Mouse (Mus musculus): ENCODE data around the gene Ogg1. TPM values are rescaled to one million over a fixed set of nuclear protein-coding genes. Genes with fewer than 3 reads are reported as not detected.

The Ogg1 gene
- total RNA-seq, 2 experiments from 2014 or later, result 7.0 to 7.2 TPM

DNA sequence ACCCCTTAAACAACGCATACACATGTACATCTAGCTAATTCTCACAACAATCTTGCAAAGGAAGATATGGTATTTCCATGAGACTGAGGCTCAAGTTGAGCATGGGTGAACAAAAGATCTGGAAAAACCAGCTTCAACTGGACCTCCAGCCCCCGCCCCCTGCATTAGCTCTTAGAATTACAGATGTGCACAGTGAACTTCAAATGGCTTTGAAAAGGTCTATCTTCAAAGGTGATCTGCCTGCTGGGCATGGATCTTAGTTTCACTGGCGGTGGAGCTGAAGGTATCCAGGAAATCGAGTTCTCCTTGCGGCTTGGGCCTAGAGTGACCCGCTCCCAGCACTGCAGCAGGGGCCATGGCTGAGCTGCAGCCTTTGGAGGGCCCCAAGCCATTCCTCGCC, 41.4 kb downstream of the Ogg1 start:
- DNase-seq (ENCODE audit: low spot score in 2 of 2), result no peak

DNA sequence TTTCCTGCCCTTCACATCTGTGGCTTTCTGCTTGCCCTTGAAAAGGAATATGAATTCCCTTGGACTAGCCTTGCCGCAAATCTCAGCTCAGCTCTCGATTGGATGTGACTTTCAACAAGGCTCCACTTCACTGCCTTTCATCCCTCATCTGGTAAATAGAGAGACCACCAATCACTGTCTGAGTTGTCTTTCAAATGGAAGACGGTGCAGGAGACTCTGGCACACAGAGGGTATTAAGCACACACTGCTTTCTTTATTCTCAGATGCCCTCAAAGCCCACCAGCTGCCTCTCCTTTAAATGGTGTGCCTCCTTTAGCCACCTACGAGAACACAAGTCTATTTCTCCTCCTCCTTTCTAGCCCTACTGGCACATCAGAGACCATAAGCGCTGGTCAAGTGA, 41.8 kb downstream of the Ogg1 start:
- DNase-seq (ENCODE audit: low spot score in 2 of 2), result no peak

- no peak for DNase-seq (ENCODE audit: low spot score in 2 of 2)
Observed at GRCm38 (mm10) chr6:113370194-113370929, 43.6 kb downstream of the Ogg1 start.

- DNase-seq (ENCODE audit: low spot score in 2 of 2), result no peak
Observed at GRCm38 (mm10) chr6:113373491-113373890, 46.7 kb downstream of the Ogg1 start.

DNA sequence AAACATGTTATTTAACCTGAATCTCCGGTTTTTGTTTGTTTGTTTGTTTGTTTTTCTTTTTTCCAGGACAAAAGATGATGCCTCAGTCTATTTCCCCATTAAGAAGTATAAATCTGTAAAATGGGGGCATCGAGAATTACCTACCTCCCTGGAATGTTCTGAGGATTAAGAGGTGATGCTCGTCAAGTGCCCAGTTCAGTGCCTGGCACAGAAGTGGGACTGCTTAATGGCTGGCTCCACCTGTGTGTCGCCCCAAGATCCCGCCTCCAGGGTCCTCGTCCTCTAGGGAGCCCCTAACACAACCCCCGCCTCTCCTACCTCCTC, 50.4 kb downstream of the Ogg1 start:
- DNase-seq (ENCODE audit: low spot score in 2 of 2), result no peak

DNA sequence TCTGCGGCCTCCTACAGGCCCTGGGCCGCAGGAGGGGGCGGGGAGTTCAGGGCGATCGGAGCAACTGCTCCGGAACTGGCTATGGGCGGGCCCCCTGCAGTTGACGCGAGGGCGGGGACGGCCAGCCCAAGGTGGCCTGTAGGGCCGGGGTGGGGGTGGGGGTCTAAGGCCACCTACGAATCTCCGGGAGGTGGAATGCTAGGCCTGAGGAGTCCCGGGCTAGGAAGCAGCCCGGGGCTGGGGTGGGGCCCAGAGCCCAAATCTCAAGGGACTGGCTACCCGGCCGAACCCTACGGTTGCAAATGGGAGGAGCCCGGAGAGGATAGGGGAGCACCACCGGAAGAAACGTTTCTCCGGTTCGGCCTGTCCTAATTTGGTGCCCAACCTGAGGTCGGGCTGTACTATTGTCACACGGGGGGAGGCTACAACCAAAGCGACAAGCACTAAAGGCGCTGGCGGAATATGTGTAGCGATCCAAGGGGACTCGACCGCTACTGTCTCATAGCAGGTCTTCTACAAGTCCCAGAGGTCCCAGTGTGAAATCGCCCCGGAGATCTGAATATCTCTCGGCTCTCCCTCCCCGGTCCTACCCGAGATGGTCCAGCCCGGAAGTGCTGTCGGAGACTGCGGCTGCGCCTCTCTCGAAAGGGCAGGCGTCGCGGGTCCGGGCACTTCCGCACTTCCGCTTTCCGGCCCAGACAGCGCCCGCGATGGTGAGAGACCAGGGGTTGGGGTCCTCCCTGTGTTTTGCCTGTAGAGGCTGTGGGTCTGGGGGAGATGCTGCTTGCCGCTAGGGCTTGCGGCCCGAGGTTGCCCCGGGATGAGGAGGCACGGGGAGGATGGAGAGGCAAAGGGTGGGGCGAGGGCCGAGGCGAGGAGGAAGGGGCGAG, 51.0 kb downstream of the Ogg1 start, which contains the start of the genes Tada3 and Arpc4:
Gene Tada3 (minus strand): TSS at position 388 of the 890 bp plus-strand sequence.
Gene Arpc4 (plus strand): TSS at position 620 of the 890 bp plus-strand sequence.
- peak; percentile 91 to 95 for DNase-seq (ENCODE audit: low spot score in 2 of 2)

- no peak for DNase-seq (ENCODE audit: low spot score in 2 of 2)
Observed at GRCm38 (mm10) chr6:113379246-113379645, 52.5 kb downstream of the Ogg1 start.

DNA sequence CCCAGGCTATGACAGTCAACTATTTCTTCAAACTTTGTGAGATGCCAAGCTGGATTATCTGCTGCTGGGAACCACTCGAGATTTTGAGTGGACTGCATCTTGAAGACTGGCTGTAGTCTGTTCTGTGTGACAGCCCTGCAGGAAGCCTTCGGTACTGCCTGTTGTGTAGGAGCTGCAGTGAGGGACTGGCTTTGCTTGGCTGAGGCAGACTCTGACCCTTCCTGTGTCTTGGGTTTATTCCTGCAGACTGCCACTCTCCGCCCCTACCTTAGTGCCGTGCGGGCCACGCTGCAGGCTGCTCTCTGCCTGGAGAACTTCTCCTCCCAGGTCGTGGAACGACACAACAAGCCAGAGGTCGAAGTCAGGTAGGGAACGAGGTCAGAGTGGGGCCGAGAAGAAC, 53.7 kb downstream of the Ogg1 start:
- no peak for DNase-seq (ENCODE audit: low spot score in 2 of 2)

GRCm38 (mm10) chr6:113384351-113384927, 57.7 kb downstream of the Ogg1 start:
- peak in 1 of 2 experiments; percentile 61 for DNase-seq (ENCODE audit: low spot score in 2 of 2)

Other genes starting within 250 kb of the Ogg1 start
- 100 to 1,000 TPM; 116 to 125 TPM for gene Setd5, start 249.6 kb upstream of the Ogg1 start, total RNA-seq (2021)
- gene Lhfpl4, start 131.6 kb upstream of the Ogg1 start, total RNA-seq (2021), result 10 to 100 TPM; 86.6 to 91.8 TPM
- 10 to 100 TPM; 17.6 to 19.0 TPM for gene Mtmr14, start 89.1 kb upstream of the Ogg1 start, total RNA-seq (2021)
- 10 to 100 TPM; 14.3 to 21.8 TPM for gene Cpne9, start 44.7 kb upstream of the Ogg1 start, total RNA-seq (2021)
- 10 to 100 TPM; 26.4 to 28.9 TPM for gene Brpf1, start 19.8 kb upstream of the Ogg1 start, total RNA-seq (2021)
- 10 to 100 TPM; 49.3 to 50.2 TPM for gene Camk1, start 17.0 kb downstream of the Ogg1 start, total RNA-seq (2021)
- gene Tada3, start 50.9 kb downstream of the Ogg1 start, total RNA-seq (2021), result 10 to 100 TPM; 53.4 to 54.9 TPM
- gene Arpc4, start 51.1 kb downstream of the Ogg1 start, total RNA-seq (2021), result 100 to 1,000 TPM; 348 to 363 TPM
- 10 to 100 TPM; 11.7 to 13.7 TPM for gene Ttll3, start 62.3 kb downstream of the Ogg1 start, total RNA-seq (2021)
- gene Rpusd3, start 92.4 kb downstream of the Ogg1 start, total RNA-seq (2021), result 10 to 100 TPM; 24.7 to 28.7 TPM
- not detected for gene Cidec, start 108.8 kb downstream of the Ogg1 start, total RNA-seq (2021)
- gene Jagn1, start 115.6 kb downstream of the Ogg1 start, total RNA-seq (2021), result 10 to 100 TPM; 45.6 to 53.3 TPM
- gene Il17re, start 131.5 kb downstream of the Ogg1 start, total RNA-seq (2021), result under 1 TPM; 0.36 to 0.81 TPM
- 1 to 10 TPM; 3.4 to 3.8 TPM for gene Il17rc, start 144.5 kb downstream of the Ogg1 start, total RNA-seq (2021)
- gene Creld1, start 156.3 kb downstream of the Ogg1 start, total RNA-seq (2021), result 100 to 1,000 TPM in 1 of 2 experiments, 10 to 100 TPM in 1; 99.5 to 101 TPM
- 10 to 100 TPM; 45.8 to 48.1 TPM for gene Prrt3, start 175.0 kb downstream of the Ogg1 start, total RNA-seq (2021)
- gene Emc3, start 204.7 kb downstream of the Ogg1 start, total RNA-seq (2021), result 10 to 100 TPM; 79.0 to 80.5 TPM
- gene Fancd2, start 204.7 kb downstream of the Ogg1 start, total RNA-seq (2021), result 1 to 10 TPM; 2.5 to 4.1 TPM